Mouse (Mus musculus): ENCODE measurements around the gene Pla2g10. TPM values are rescaled to one million over a fixed set of nuclear protein-coding genes. Genes with fewer than 3 reads are reported as not detected.

The Pla2g10 gene
- polyA plus RNA-seq (2014; fragmentation: Illumina TruSeq; extraction: RNeasy Lipid Tissue Mini Kit (QIAGEN cat#74804); ENCODE audit: low read depth, low replicate concordance), result 0.32 TPM

DNA sequence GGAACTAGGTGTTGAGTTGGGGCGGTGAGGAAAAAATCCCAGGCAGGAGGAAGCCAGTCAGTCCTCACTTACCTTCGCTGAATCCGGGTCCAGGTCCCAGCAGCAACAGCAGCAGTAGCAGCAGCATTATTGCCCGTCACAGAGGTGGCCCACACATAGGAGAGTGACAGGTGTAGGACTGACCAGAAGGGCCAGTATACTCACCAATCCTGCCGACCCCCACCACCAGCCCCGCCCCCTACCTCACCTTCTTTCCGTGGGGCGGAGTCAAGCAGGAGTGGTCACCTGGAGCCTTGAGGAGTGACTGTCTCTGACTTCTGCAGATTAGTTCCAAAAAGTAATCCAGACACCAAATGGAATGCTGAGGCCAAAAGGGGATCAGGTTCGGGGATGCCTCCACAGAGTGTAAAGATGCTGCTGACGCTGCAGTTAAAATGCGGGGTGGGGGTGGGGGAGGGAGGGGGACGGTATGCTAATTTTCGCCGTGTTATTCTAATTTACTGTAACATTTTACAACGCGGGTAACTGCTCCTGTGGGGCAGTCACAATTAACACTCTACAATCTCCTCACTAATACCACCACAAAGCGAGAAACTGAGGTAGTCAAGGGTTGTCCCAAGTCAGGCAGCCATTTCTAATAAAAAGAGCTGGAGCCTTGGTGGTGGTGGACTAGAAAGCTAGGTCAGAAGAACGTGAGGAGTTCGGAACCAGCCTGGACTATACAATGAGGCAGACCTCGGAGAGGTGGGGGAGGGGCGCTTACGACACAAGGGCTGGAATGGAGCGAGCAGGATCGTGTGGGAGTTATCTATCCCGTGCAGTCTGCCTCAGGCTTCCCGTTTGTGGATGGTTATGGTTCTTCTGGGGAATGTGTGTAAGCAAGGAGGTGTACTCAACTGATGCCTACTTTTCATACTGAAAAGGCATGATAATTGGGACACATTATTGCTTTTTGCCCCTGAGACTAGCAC is at the start of gene Pla2g10:
TSS of gene Pla2g10 (minus strand) at position 699 of the 971 bp plus-strand sequence.

GRCm38 (mm10) chr16:13671685-13672385 is 58.9 kb downstream of the Pla2g10 start, which contains the start of the genes Bfar and 3110001I22Rik:
Bfar (plus strand) TSS chr16:13671858.
3110001I22Rik (plus strand) TSS chr16:13671929.

GRCm38 (mm10) chr16:13667878-13668343 is 62.9 kb downstream of the Pla2g10 start, which contains the start of gene Parn:
Parn (minus strand) TSS chr16:13668170.

Other genes with a start within 250 kb of the Pla2g10 start
- gene Parn, start 62.8 kb downstream of the Pla2g10 start, polyA plus RNA-seq (2014; fragmentation: Illumina TruSeq; extraction: RNeasy Lipid Tissue Mini Kit (QIAGEN cat#74804); ENCODE audit: low read depth, low replicate concordance), result 26.6 TPM
- 38.3 TPM for gene Bfar, start 59.1 kb downstream of the Pla2g10 start, polyA plus RNA-seq (2014; fragmentation: Illumina TruSeq; extraction: RNeasy Lipid Tissue Mini Kit (QIAGEN cat#74804); ENCODE audit: low read depth, low replicate concordance)
- gene 3110001I22Rik, start 59.1 kb downstream of the Pla2g10 start, polyA plus RNA-seq (2014; fragmentation: Illumina TruSeq; extraction: RNeasy Lipid Tissue Mini Kit (QIAGEN cat#74804); ENCODE audit: low read depth, low replicate concordance), result 1.9 TPM
- gene Rrn3, start 49.7 kb upstream of the Pla2g10 start, polyA plus RNA-seq (2014; fragmentation: Illumina TruSeq; extraction: RNeasy Lipid Tissue Mini Kit (QIAGEN cat#74804); ENCODE audit: low read depth, low replicate concordance), result 18.8 TPM
- gene Ntan1, start 87.9 kb upstream of the Pla2g10 start, polyA plus RNA-seq (2014; fragmentation: Illumina TruSeq; extraction: RNeasy Lipid Tissue Mini Kit (QIAGEN cat#74804); ENCODE audit: low read depth, low replicate concordance), result 66.6 TPM
- 215 TPM for gene Pdxdc1, start 172.1 kb upstream of the Pla2g10 start, polyA plus RNA-seq (2014; fragmentation: Illumina TruSeq; extraction: RNeasy Lipid Tissue Mini Kit (QIAGEN cat#74804); ENCODE audit: low read depth, low replicate concordance)
- 8.0 TPM for gene Mpv17l, start 172.2 kb upstream of the Pla2g10 start, polyA plus RNA-seq (2014; fragmentation: Illumina TruSeq; extraction: RNeasy Lipid Tissue Mini Kit (QIAGEN cat#74804); ENCODE audit: low read depth, low replicate concordance)

Measured in adipose tissue, adult 10 weeks (tissue).